Comparison of ENCODE assay signal across 19 mouse cellular contexts in genomic region chr12:14056116-14056515, GRCm38 (mm10).
A peak's percentile ranks its signal among the peaks of the same experiment; 100 is the strongest.
DNase-seq lines count a peak whose midpoint lies in the region; ATAC-seq and TF ChIP-seq lines count a peak whose summit lies in the region.
"Had no signal": no experiment of that assay in that cellular context is flagged by ENCODE, and none has a peak within 500 bp of the region (broad histone marks: within the 10 kb centered on the region; RNA-seq: fewer than 3 reads in every experiment).

No protein-coding gene starts in this region.

- TF ChIP-seq CTCF in liver, postnatal 0 days (IDR thresholded peaks at IDR 0.05; ENCODE audit: low read depth) = no peak
- no peak for TF ChIP-seq CTCF in lung, postnatal 0 days (IDR thresholded peaks at IDR 0.05)
- TF ChIP-seq CTCF in lung, adult 2 months (IDR thresholded peaks at IDR 0.05; ENCODE audit: insufficient read depth, low read length) = no peak

- no peak overlapping the region for H3K4me2 ChIP-seq in liver, postnatal 0 days (ENCODE audit: low read depth, low read length)
- no peak overlapping the region for H3K4me2 ChIP-seq in liver, embryonic 11.5 days
- H3K4me2 ChIP-seq in lung, postnatal 0 days (replicated peaks; ENCODE audit: low read depth, low read length) = no peak overlapping the region
- no peak overlapping the region for H3K4me2 ChIP-seq in intestine, embryonic 16.5 days (ENCODE audit: low read depth, low read length)
- H3K4me2 ChIP-seq: embryonic facial prominence, embryonic 12.5 days; forebrain, embryonic 12.5 days; heart, embryonic 13.5 days; hindbrain, embryonic 13.5 days had no signal

- peak; percentile 38; the same call in 1 of the 2 replicates for ATAC-seq in liver, postnatal 0 days
- ATAC-seq in liver, embryonic 11.5 days (replicated peaks; ENCODE audit: low FRiP score) = no peak
- peak; percentile 23 for ATAC-seq in lung, postnatal 0 days
- no peak for ATAC-seq in intestine, embryonic 16.5 days
- ATAC-seq: forebrain, embryonic 16.5 days; hindbrain, postnatal 0 days had no signal

- no peaks in the 10 kb centered on the region for H3K4me1 ChIP-seq in liver, postnatal 0 days (ENCODE audit: insufficient read depth)
- H3K4me1 ChIP-seq in liver, embryonic 11.5 days (replicated peaks; ENCODE audit: control insufficient read depth, insufficient read depth, low read length) = no peaks in the 10 kb centered on the region
- H3K4me1 ChIP-seq in lung, postnatal 0 days (ENCODE audit: insufficient read depth, low read depth, low read length) = no peaks in the 10 kb centered on the region
- no peaks in the 10 kb centered on the region for H3K4me1 ChIP-seq in lung, adult 2 months (ENCODE audit: control insufficient read depth, insufficient read depth, low read length)
- H3K4me1 ChIP-seq in intestine, embryonic 16.5 days (ENCODE audit: control insufficient read depth, insufficient read depth, low read length) = no peaks in the 10 kb centered on the region
- H3K4me1 ChIP-seq: embryonic facial prominence, embryonic 12.5 days; forebrain, embryonic 12.5 days; heart, embryonic 13.5 days; hindbrain, embryonic 13.5 days had no signal

- TF ChIP-seq EP300 in liver, postnatal 0 days (IDR thresholded peaks at IDR 0.05; ENCODE audit: low read depth) = no peak
- no peak for TF ChIP-seq EP300 in lung, postnatal 0 days (IDR thresholded peaks at IDR 0.05)

- H3K4me3 ChIP-seq in liver, postnatal 0 days (ENCODE audit: low read depth, low read length) = no peak overlapping the region
- no peak overlapping the region for H3K4me3 ChIP-seq in liver, embryonic 11.5 days (ENCODE audit: low read depth, low read length)
- no peak overlapping the region for H3K4me3 ChIP-seq in lung, postnatal 0 days (ENCODE audit: low read depth, low read length)
- no peak overlapping the region for H3K4me3 ChIP-seq in lung, adult 2 months (replicated peaks; ENCODE audit: extremely low read depth, low read depth, low read length)
- H3K4me3 ChIP-seq in intestine, embryonic 16.5 days (ENCODE audit: low read length) = no peak overlapping the region
- H3K4me3 ChIP-seq: embryonic facial prominence, embryonic 12.5 days; forebrain, embryonic 12.5 days; heart, embryonic 13.5 days; hindbrain, embryonic 13.5 days had no signal

- H3K9ac ChIP-seq in liver, postnatal 0 days (replicated peaks) = no peak overlapping the region
- no peak overlapping the region for H3K9ac ChIP-seq in liver, embryonic 11.5 days (ENCODE audit: low read depth, low read length)
- H3K9ac ChIP-seq in lung, postnatal 0 days (replicated peaks; ENCODE audit: low read depth) = no peak overlapping the region
- H3K9ac ChIP-seq in intestine, embryonic 16.5 days (ENCODE audit: low read depth, low read length) = no peak overlapping the region
- H3K9ac ChIP-seq: embryonic facial prominence, embryonic 12.5 days; forebrain, embryonic 12.5 days; heart, embryonic 13.5 days; hindbrain, embryonic 13.5 days had no signal

- no peaks in the 10 kb centered on the region for H3K27me3 ChIP-seq in liver, postnatal 0 days (ENCODE audit: insufficient read depth, low read length)
- H3K27me3 ChIP-seq in liver, embryonic 11.5 days (replicated peaks; ENCODE audit: control insufficient read depth, insufficient read depth, low read length) = no peaks in the 10 kb centered on the region
- H3K27me3 ChIP-seq in lung, postnatal 0 days (replicated peaks; ENCODE audit: insufficient read depth, low read length) = no peaks in the 10 kb centered on the region
- H3K27me3 ChIP-seq in intestine, embryonic 16.5 days (replicated peaks; ENCODE audit: control insufficient read depth, insufficient read depth, low read length) = no peaks in the 10 kb centered on the region
- H3K27me3 ChIP-seq: embryonic facial prominence, embryonic 12.5 days; forebrain, embryonic 12.5 days; heart, embryonic 13.5 days; hindbrain, embryonic 13.5 days had no signal

- no peaks in the 10 kb centered on the region for H3K9me3 ChIP-seq in liver, postnatal 0 days (ENCODE audit: low read length)
- no peaks in the 10 kb centered on the region for H3K9me3 ChIP-seq in liver, embryonic 11.5 days (ENCODE audit: control insufficient read depth, low read length)
- H3K9me3 ChIP-seq in lung, postnatal 0 days (ENCODE audit: low read length) = no peaks in the 10 kb centered on the region
- no peaks in the 10 kb centered on the region for H3K9me3 ChIP-seq in intestine, embryonic 16.5 days (ENCODE audit: control insufficient read depth, low read length)
- H3K9me3 ChIP-seq: embryonic facial prominence, embryonic 12.5 days; forebrain, embryonic 12.5 days; heart, embryonic 13.5 days; hindbrain, embryonic 13.5 days had no signal

- no peak for DNase-seq in liver, postnatal 0 days
- DNase-seq in liver, embryonic 11.5 days (ENCODE audit: low spot score) = no peak
- DNase-seq in lung, postnatal 0 days (ENCODE audit: low spot score) = peak; percentile 67
- no peak for DNase-seq in lung, adult 2 months
- DNase-seq in fibroblast of lung, adult 2 months (ENCODE audit: low read depth) = peak; percentile 20
- DNase-seq: adrenal gland, postnatal 10 days; cerebellum, adult 11-12 months; cerebellum, adult 9-10 months; cerebellum, postnatal 25 days; gastrocnemius, postnatal 25 days; heart, adult 11 months; heart, postnatal 4 days had no signal

- H3K36me3 ChIP-seq in liver, postnatal 0 days (replicated peaks; ENCODE audit: insufficient read depth, low read length) = no peaks in the 10 kb centered on the region
- no peaks in the 10 kb centered on the region for H3K36me3 ChIP-seq in liver, embryonic 11.5 days (ENCODE audit: control insufficient read depth, insufficient read depth, low read length)
- no peaks in the 10 kb centered on the region for H3K36me3 ChIP-seq in lung, postnatal 0 days (ENCODE audit: insufficient read depth, low read length)
- H3K36me3 ChIP-seq in intestine, embryonic 16.5 days (ENCODE audit: control insufficient read depth, insufficient read depth, low read length) = no peaks in the 10 kb centered on the region
- H3K36me3 ChIP-seq: embryonic facial prominence, embryonic 12.5 days; forebrain, embryonic 12.5 days; heart, embryonic 13.5 days; hindbrain, embryonic 13.5 days had no signal

- no peak overlapping the region for H3K27ac ChIP-seq in liver, postnatal 0 days (ENCODE audit: low read depth)
- no peak overlapping the region for H3K27ac ChIP-seq in liver, embryonic 11.5 days (ENCODE audit: low read depth, low read length)
- no peak overlapping the region for H3K27ac ChIP-seq in lung, postnatal 0 days (ENCODE audit: low read length)
- H3K27ac ChIP-seq in intestine, embryonic 16.5 days (ENCODE audit: low read length) = no peak overlapping the region
- H3K27ac ChIP-seq: embryonic facial prominence, embryonic 12.5 days; forebrain, embryonic 12.5 days; heart, embryonic 13.5 days; hindbrain, embryonic 13.5 days; hindbrain, postnatal 0 days had no signal

- WGBS in liver, postnatal 0 days (ENCODE audit: insufficient replicate concordance) = 48% methylated on average over 4 of the region's 4 CpGs
- 70% methylated on average over 4 of the region's 4 CpGs for WGBS in liver, embryonic 11.5 days
- WGBS in lung, postnatal 0 days = 42% methylated on average over 4 of the region's 4 CpGs
- WGBS in lung, adult 2 months = 34% methylated on average over 4 of the region's 4 CpGs
- WGBS in intestine, embryonic 16.5 days = 59% methylated on average over 4 of the region's 4 CpGs

- no peak for TF ChIP-seq POLR2A in lung, adult 2 months (IDR thresholded peaks at IDR 0.05; ENCODE audit: borderline replicate concordance, extremely low read depth, low read depth, low read length)

Comparison
In these comparisons a context has a peak if more than half of its experiments do, and no peak if none do; other contexts are left out.
1. ATAC-seq: peak in liver, postnatal 0 days (single experiment) and lung, postnatal 0 days (single experiment); none in liver, embryonic 11.5 days (single experiment) and intestine, embryonic 16.5 days (single experiment).
2. DNase-seq: peak in lung, postnatal 0 days (single experiment) and fibroblast of lung, adult 2 months (single experiment); none in liver, postnatal 0 days (single experiment), liver, embryonic 11.5 days (single experiment) and lung, adult 2 months (single experiment).